Mouse (Mus musculus) heart, adult 9 months (tissue): ENCODE results near the gene Rgma.

Source experiments
- DNase-seq, 2 experiments: peaks; one replicate each; pipeline ENCODE4 v3.0.0; 2022; ENCODE audit warnings: low spot score in 2 of 2

The Rgma gene

DNA sequence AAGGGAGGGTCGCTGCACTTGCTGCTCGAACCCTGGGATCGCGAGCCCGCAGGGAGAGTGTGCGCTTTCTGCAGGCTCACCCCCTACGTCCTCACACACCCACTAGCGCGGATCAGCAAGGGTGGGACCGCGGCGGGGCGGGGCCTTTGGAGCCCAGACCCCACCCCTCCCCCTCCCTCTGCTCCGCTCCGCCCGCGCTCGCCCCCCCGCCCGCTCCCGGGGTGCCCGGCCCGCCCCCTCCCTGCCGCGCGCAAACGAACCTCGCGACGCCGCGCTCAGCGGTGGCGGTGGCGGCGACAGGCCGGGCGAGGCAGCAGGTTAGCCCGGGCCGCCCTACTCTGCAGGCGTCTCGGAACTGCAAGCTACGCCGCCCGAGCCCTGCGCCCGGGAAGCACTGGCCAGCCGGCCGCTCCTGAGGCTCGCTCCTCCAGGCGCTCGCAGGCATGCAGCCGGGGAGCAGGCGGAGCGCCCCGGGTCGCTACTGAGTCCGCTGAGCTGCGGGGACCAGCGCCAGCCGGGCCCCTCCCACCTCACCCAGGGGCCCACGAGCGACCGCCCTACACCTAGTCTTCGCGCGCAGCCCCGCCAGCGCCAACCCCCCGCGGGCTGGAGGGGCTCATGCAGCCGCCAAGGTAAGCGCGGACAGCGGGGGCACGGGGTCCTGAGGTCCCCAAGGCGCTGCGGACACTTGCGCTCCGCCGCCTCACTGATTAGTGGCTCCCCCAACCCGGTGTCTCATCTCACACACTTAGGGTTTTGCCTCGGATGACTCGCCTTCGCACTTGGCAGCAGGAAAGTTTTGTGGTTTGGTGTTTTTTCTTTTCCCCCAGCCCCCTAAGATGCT, at the start of gene Rgma:
Gene Rgma (plus strand): TSS at position 253 of the 844 bp plus-strand sequence.
- DNase-seq: peak; percentile 66 to 70

DNA sequence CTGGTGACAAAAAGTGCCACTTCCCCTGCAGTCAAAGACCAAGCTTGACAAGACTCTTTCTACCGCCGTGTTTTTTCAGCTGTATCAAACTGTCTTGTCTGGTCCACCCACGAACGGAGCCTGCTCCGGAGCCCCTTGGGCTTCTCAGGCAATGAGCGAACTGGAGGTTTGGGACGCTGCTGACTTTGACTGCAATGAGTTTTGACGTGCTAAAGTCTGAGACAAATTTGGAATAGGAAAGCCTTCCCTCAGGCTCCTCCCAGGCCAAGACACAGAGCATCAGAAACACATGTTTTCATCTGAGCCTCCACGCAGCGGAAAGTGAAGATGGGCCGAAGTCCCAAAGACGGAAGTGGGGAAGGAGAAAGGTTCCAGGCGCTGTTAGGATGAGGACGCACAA, 49.1 kb upstream of the Rgma start:
- DNase-seq: peak; percentile 60 to 64

DNA sequence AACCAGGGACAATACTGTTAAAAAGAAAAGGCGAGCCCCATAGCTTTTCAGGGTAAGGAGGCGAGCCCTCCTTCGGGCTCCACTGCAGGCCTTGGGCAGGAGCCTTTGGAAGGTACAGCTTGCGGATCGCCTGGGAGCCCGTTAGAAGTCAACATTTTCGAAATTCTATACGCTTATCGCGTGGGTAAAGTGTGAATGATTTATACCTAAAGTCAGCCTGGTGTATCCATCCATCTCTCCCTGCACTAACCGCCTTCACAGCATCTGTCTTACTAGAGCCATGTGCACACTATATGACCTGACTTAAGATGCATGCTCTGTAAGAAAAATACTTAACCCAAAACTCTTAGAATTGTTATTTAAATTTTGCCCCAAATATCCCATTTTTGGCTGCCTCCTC, 48.6 kb upstream of the Rgma start:
- no peak for DNase-seq

- DNase-seq: peak; percentile 71 to 78
These were observed 48.1 kb upstream of the Rgma start for GRCm38 (mm10) chr7:73327193-73327592.

GRCm38 (mm10) chr7:73327652-73328051, 47.7 kb upstream of the Rgma start:
- no peak for DNase-seq

DNA sequence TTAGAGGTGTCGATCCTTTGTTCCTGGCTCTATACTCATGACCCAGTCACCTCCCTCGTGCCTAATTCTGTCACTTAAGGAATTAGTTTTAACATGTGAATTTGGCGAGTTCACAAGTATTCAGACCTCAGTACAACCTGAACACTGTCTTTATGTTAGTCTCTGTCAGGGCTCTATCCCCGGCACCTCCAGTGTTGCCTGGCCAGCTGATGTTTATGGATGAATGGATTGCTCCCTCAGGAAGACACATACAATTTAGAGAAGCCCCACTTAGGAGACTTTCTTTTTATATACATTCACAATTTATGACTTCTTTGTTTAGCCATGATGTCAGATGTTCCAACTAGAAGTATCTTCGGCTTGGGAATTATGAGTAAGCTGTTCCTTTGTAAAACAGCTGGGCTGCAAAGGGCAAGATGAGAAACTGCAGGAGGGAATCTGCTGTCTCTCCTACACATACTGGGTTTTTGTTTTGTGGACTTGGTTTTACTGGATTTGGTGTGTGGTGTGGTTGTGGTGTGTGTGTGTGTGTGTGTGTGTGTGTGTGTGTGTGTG, 46.6 kb upstream of the Rgma start:
- DNase-seq: no peak

- peak; percentile 43 to 65 for DNase-seq
These were observed 44.6 kb upstream of the Rgma start for GRCm38 (mm10) chr7:73330754-73331153.

DNA sequence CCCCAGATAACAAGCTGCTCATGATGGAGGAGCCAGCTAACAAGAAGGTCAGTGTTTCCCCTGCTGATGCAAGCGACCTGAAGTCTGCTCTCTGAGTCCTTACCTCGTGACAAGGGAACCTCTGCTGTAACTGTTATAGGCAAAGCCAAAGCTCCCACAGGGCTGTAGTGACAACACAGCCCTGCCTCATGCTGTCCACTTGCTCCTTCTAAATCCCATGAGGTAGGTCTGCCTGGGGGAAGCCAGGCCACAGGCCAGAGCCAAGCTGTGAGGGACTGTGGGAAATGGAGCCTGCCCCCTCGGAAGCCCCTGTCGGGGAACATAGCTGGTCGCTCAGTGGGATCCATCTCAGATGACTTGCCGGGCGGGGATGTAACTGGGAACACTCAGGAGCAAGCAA, 43.7 kb upstream of the Rgma start:
- DNase-seq: peak in 1 of 2 experiments; percentile 50

DNA sequence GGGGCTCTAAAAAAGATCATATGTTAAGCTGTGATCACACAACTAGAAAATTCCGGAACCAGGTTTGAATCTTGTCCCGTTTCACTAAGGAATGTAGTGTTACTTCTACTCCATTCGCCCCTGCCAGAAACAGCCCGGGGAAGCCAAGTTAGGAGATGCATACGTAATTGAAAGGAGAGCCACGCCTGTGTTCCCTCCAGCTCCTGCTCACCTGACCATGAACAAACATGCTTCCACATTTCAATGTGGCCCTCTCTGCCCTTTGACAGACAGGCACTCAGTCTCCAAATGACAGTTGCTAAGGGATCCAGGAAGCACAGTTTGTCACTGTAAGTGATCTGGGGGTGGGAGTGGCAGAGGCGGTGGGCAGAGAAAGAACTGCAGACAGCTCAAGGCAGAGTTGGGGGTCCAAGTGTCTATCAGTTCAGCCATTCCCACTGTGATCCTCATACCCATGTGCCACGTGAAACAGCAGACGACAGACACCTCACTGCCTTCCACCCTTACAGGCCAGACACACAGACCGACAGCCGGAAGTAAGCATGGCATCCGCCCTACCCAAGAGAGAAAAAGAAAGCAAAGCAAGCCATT, 41.8 kb upstream of the Rgma start:
- no peak for DNase-seq

GRCm38 (mm10) chr7:73334883-73335282, 40.4 kb upstream of the Rgma start:
- peak; percentile 64 to 71 for DNase-seq

- no peak for DNase-seq
These were observed 38.9 kb upstream of the Rgma start for GRCm38 (mm10) chr7:73336380-73336779.

DNA sequence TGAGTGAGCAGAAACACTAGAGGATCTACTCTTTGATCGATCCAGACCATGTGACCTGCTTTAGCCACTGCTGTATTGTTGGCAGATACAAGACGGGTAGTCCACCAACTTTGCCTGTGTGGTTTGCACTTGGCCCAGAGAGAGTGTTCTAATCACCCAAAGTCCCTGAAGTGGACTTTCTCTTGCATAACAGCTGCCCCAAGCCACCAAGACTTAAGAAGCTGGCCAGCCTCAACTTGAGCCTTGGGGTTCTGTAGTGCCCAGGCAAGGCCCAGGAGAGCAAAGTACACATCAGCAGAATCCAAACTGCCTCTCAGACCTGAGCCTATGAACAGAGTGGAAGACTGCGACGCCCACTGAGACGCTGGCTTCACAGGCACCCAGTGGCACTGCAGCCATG, 37.0 kb upstream of the Rgma start:
- DNase-seq: no peak

GRCm38 (mm10) chr7:73343852-73344251, 31.5 kb upstream of the Rgma start:
- DNase-seq: no peak

DNA sequence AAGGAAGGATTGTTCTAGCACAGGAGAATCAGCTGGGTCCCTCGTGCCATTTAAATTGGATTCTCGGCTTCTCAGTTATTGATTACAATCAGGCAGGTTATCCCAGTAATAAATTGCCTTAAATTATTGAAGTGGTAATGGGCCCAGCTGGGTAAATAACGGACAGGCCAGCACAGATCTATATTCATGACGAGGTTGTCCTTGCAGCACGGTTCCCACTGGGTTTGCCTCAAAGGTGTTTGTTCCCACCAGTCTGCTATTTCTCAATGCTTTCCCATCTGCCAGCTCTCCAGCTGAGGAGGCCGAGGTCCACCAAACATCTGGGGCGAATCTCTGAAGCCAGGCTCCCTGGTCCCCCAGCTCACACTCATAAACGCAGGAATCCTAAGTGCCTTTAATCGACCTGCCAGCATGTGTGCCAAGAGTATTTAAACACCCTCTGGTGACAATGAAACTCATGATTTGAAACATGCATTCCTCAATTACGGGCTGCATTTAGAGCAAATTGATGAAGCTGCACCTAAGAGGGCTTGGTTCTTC, 26.7 kb upstream of the Rgma start:
- DNase-seq: peak in 1 of 2 experiments; percentile 44

- DNase-seq: no peak
These were observed 26.2 kb upstream of the Rgma start for GRCm38 (mm10) chr7:73349158-73349557.

DNA sequence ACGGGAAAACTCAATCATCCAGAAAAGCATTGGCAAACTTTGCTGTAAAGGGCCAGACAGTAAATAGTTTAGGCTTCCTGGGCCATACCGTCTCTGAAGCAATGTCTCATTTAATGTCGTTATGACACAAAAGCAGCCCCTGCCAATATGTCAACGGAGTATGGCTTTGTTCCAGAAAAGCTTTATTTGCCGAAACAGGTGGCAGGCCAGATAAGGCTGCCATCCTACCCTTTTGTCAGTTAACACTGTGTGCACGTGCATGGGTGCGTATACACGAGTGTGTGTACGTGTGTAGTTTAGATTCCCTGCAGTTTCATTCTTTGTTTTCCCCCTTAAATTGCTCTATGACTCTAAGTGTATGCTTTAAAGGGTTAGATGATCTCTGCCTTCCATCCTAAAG, 20.1 kb upstream of the Rgma start:
- no peak for DNase-seq

- no peak for DNase-seq
These were observed 18.4 kb upstream of the Rgma start for GRCm38 (mm10) chr7:73356901-73357300.

DNA sequence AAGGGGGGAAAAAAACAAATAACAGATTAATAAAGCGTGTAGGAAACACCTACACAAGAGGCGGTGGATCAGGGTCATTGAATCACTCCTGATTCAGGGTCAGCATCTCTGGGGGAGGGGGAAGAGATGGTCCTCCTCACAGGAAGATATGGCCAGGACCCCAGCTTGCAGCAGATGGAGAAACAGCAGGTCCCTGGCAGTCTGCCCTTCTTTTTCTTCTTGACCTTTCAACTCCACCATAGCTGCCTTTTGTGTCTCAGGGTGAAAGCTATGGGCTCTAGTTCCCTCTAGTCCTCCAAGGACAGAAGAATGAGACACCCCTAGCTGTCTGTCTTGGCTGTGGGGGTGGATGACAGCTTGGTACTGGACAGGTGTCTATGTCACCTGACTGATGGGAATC, 17.7 kb upstream of the Rgma start:
- no peak for DNase-seq

DNA sequence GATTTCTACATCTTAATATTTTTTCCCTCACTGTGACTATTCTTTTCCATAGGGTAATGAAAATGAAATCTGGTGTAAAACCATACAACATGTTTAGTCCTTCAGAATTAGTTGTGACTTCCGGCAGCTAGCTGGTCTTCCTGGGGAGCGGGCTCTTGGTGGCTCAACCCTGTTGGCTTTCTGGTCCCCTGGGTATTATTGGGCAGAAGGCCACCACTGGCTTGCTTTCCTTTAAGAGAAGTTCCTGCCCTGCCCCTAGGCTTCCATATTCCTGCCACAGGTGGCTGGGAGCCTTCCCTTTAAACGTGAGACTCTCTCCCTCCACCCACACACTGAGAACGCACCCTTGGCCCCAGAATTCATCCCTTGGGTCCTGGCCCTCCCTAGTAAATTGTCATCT, 9.8 kb upstream of the Rgma start:
- no peak for DNase-seq

- DNase-seq: no peak
These were observed 9.3 kb upstream of the Rgma start for GRCm38 (mm10) chr7:73365965-73366364.

- no peak for DNase-seq
These were observed 7.4 kb upstream of the Rgma start for GRCm38 (mm10) chr7:73367681-73368464.

DNA sequence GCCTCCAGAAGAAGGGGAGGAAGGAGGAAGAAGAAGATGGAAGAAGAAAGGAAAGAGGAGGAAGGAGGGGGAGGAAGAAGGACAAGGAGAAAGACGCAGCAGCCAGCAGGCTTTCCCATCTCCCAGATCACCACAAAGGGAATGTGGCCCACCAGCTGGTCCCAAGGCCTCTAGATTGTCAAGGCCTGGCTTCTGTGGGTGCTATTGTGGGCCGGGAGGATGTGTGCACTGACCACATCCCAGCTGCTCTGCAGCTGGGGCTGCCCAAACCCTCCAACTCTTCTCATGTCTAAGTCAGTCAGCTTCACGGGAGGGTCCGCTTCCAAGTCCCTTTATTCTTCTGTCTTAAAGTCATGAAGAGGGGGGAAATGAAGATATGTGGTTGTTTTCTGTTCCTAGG, 5.3 kb upstream of the Rgma start:
- peak in 1 of 2 experiments; percentile 36 for DNase-seq
